Mouse (Mus musculus) hindbrain, embryonic 13.5 days (tissue): Measurements from ENCODE around the gene Fam167b. TPM values are rescaled to one million over a fixed set of nuclear protein-coding genes. Genes with fewer than 3 reads are reported as not detected.

Experiments
- ATAC-seq: fragments of 200-750 bp; cut with Nextera tagmentation; 2 replicates; pipeline ENCODE4 v1.8.0; 2017; ENCODE audit warnings: moderate TSS enrichment; ENCODE audit not compliant: low FRiP score
- H3K27ac ChIP-seq: fragments of 300-500 bp; sonication (generic); 2 replicates; pipeline ENCODE4 v1.5.1; 2015; ENCODE audit warnings: inconsistent platforms, mild to moderate bottlenecking, moderate library complexity
- H3K27me3 ChIP-seq: fragments of 300-500 bp; sonication (generic); 2 replicates; pipeline ENCODE4 v1.6.1; 2015; ENCODE audit warnings: mild to moderate bottlenecking, inconsistent platforms
- H3K36me3 ChIP-seq: fragments of 300-500 bp; sonication (generic); 2 replicates; pipeline ENCODE4 v1.6.1; 2015; ENCODE audit warnings: mild to moderate bottlenecking, inconsistent platforms
- H3K4me1 ChIP-seq: fragments of 300-500 bp; sonication (generic); replicated peaks from 2 replicates; pipeline ENCODE4 v1.6.1; 2015; ENCODE audit warnings: inconsistent platforms
- H3K4me2 ChIP-seq: fragments of 300-500 bp; sonication (generic); 2 replicates; pipeline ENCODE4 v1.6.1; 2015; ENCODE audit warnings: inconsistent platforms, mild to moderate bottlenecking, moderate library complexity
- H3K4me3 ChIP-seq: fragments of 300-500 bp; sonication (generic); 2 replicates; pipeline ENCODE4 v1.5.1; 2015; ENCODE audit warnings: mild to moderate bottlenecking, inconsistent platforms
- H3K9ac ChIP-seq: fragments of 300-500 bp; sonication (generic); 2 replicates; pipeline ENCODE4 v1.6.1; 2015; ENCODE audit warnings: mild to moderate bottlenecking, inconsistent platforms
- H3K9me3 ChIP-seq: fragments of 300-500 bp; sonication (generic); 2 replicates; pipeline ENCODE4 v1.6.1; 2016; ENCODE audit warnings: inconsistent platforms
- WGBS: fragments of 180-500 bp; shearing (Covaris S2); methylation state at CpG from one replicate; pipeline ENCODE4 v1.1.7; 2015; 5-methylcytosine and 5-hydroxymethylcytosine counted together
- polyA plus RNA-seq: library from polyadenylated mRNA; unstranded; fragments of >200 nt; fragmentation: Nextera tagmentation; extraction: Ambion mirVana; gene quantifications from 2 replicates; pipeline ENCODE4 v1.2.1, GENCODE M21; 2015

Fam167b gene
- polyA plus RNA-seq, 1 experiment from 2014 or later: 0.87 TPM

DNA sequence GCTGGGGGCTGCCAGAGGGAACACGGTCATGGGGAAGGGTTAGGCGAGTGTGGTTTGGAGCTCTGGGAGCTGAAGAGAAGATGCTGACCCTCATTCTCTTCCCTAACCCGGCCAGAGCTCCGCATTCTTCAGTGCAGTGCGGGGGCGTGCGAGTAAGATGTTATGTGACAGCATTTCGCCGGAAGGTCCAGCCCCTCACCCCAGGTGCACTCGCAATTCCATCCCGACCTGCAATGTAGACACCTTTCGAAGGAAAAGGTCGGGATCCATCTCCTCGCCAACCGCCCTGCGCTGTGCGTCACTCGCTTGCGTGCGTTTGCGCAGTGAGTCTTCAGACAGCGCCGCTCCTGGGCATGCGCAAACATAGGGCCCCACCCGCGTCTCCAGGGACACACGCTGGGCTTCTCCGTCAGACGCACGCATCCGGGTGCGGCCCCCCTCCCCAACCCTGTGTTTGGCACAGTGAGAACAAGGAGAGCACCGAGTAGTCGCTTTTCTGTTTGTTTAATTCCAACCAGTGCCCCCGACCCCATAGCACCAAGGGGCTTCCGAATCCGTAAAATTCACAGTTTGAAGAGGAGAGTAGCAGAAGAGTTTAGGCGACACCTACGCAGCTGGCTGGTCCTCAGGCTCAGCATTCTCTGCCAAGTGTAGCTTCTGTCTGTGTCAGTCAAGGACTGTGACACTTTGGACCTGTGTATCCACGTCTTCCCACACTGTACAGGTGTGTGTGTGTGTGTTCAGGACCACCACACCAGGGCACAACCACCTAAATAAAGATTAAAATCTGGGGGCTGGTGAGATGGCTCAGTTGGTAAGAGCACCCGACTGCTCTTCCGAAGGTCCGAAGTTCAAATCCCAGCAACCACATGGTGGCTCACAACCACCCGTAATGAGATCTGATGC, 40.7 kb upstream of the Fam167b start, which contains the start of gene Iqcc:
Gene Iqcc, minus strand, starts transcription at position 314 of the 906 bp plus-strand sequence.
- peaks cover 25% of the 10 kb centered on the region for H3K36me3 ChIP-seq
- H3K9ac ChIP-seq: peak within 1 kb of the TSS; percentile 96
- peak within 1 kb of the TSS; percentile 88 for H3K4me2 ChIP-seq
- WGBS: 6% methylated on average over 44 of the region's 44 CpGs
- H3K4me3 ChIP-seq: peak within 1 kb of the TSS; percentile 66
- peak within 1 kb of the TSS; percentile 95 for H3K27ac ChIP-seq
- ATAC-seq: peak; percentile 89
- H3K27me3 ChIP-seq: no peaks in the 10 kb centered on the region
- H3K9me3 ChIP-seq: no peaks in the 10 kb centered on the region
- H3K4me1 ChIP-seq: peaks cover 46% of the 10 kb centered on the region

DNA sequence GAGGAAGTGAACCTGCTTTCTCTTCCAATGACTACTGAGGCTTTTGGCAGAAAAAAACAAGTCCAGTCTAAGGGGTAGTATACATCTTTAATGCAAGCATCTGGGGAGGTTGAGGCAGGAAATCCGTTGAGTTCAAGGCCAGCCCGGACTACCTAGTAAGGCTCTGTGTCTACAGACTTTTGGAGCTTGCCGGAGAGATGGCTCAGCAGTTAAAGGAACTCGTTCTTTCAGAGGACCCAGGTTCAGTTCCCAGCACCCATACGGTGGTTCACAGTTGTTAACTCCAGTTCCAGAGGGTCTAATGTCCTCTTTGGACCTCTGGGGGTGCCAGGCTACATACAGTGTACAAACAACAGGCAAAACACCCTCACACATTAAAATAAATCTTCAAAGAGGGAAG, 39.7 kb upstream of the Fam167b start:
- H3K4me1 ChIP-seq: peaks cover 43% of the 10 kb centered on the region
- H3K9ac ChIP-seq: peak overlapping the region; percentile 96
- no peaks in the 10 kb centered on the region for H3K9me3 ChIP-seq
- no peaks in the 10 kb centered on the region for H3K27me3 ChIP-seq
- WGBS: 91% methylated on average over 5 of the region's 5 CpGs
- peak overlapping the region; percentile 88 for H3K4me2 ChIP-seq
- H3K36me3 ChIP-seq: peaks cover 28% of the 10 kb centered on the region
- H3K4me3 ChIP-seq: peak overlapping the region; percentile 66
- no peak for ATAC-seq
- H3K27ac ChIP-seq: peak overlapping the region; percentile 95

DNA sequence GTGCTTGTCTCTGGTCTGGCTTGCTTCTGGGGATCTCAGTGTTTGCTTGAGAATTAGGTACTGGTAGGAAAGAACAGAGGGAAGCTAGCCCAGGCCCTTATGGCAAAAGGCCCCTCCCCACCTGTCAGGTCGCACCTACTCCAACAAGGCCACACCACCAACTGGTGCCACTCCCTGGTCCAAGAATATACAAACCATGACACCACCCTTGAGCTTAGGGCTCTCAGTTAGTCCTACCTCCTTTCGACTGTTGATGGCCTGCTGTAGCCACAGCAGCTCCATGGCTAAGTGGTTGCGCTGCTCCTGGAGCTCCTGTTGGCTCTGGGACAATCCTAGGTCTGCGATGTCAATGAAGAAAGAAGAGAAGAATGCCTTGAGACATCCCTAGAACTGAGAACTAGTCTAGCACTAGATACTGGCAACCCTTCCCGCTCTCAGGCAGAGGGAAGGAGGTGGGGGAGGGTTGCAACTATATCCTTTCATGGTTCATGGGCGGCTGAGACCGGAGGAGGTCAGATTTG, 38.8 kb upstream of the Fam167b start:
- Histone ChIP-seq H3K9me3 (no peaks in the 10 kb centered on the region), H3K27me3 (no peaks in the 10 kb centered on the region), H3K4me1 (peaks cover 35% of the 10 kb centered on the region), H3K4me2 (no peak overlapping the region), H3K9ac (0 out of 2 replicates have a peak overlapping the region, but pooled peaks have one; percentile 13), H3K4me3 (peak overlapping the region; percentile 66; the same call in 1 of the 2 replicates), H3K36me3 (peaks cover 28% of the 10 kb centered on the region), H3K27ac (no peak overlapping the region)
- 97% methylated on average over 7 of the region's 7 CpGs for WGBS
- no peak for ATAC-seq

DNA sequence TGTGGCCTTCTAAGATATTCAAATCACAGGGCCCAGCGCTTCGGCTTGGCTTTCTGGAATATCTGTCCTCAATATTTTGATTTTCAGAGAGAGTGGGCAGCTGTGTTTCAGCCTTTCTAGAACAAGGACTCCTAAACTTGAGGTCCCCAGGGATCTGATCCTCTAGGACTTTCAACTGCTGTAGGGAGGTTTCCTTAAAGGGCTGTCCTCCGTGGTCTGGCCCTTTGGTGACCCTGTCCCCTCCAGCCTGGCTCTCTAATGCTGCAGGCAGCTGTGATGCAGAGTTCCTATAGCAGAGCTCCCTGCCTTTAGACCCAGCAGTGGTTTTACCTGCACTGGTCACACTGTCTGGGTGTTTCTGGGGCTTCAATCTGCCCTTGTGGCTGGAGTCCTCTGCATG, 38.3 kb upstream of the Fam167b start:
- ATAC-seq: no peak
- 94% methylated on average over 3 of the region's 3 CpGs for WGBS
- H3K27ac ChIP-seq: no peak overlapping the region

DNA sequence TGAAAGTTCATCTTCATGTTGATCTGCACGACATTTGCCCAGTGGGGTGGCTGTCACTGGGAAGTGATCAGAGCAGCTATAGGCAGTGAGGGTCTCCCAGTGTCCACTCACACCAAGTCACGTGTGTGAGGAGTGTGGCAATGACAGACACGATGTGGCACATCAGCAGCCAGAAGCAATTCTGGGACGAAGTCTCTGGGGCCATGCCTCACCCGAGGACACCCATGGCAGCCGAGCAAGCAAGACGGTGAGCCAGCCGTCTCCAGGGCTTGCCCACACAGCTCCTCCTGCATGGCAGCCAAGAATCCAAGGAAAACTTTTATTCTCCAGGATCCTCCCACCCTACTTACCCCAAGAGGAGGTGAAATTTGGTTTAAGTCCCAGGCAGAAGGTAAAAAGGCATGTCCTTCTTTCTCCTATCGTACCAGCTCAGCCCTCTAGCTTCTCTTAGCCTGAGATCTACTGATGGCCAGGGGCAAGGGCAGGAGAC, 37.5 kb upstream of the Fam167b start:
- no peak overlapping the region for H3K4me3 ChIP-seq
- WGBS: 89% methylated on average over 9 of the region's 9 CpGs
- peaks cover 25% of the 10 kb centered on the region for H3K36me3 ChIP-seq
- peaks cover 21% of the 10 kb centered on the region for H3K4me1 ChIP-seq
- ATAC-seq: no peak
- no peak overlapping the region for H3K4me2 ChIP-seq
- H3K9me3 ChIP-seq: no peaks in the 10 kb centered on the region
- H3K9ac ChIP-seq: no peak overlapping the region
- H3K27ac ChIP-seq: no peak overlapping the region
- no peaks in the 10 kb centered on the region for H3K27me3 ChIP-seq

More for the DNA sequence above, 38.3 kb upstream of the Fam167b start:
- no peak overlapping the region for H3K4me3 ChIP-seq
- peaks cover 29% of the 10 kb centered on the region for H3K4me1 ChIP-seq
- no peaks in the 10 kb centered on the region for H3K27me3 ChIP-seq
- no peak overlapping the region for H3K4me2 ChIP-seq
- H3K36me3 ChIP-seq: peaks cover 28% of the 10 kb centered on the region
- H3K9ac ChIP-seq: no peak overlapping the region
- no peaks in the 10 kb centered on the region for H3K9me3 ChIP-seq

DNA sequence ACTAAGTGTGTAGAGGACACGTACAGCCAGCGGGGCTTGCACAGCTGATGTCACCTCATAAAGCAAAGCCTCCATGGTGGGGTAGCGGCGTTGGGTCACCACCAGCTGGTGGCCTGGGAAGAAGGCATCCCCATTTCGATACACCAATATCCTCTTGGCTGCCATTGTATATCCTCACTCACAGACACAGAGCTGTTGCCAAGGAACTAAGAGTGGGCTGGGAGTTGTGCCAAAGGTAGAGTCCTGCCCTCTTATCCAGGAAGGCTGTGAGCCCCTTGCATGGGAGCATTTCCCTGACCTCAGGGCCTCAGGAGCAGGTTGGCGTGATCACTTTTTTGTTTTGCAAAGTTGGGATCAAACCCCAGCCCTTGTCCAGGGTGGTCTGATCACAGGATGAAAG, 35.7 kb upstream of the Fam167b start, which contains the start of gene Dcdc2b:
Gene Dcdc2b, minus strand, starts transcription at position 165 of the 400 bp plus-strand sequence.
- H3K27ac ChIP-seq: no peak within 1 kb of the TSS
- 83% methylated on average over 6 of the region's 6 CpGs for WGBS

DNA sequence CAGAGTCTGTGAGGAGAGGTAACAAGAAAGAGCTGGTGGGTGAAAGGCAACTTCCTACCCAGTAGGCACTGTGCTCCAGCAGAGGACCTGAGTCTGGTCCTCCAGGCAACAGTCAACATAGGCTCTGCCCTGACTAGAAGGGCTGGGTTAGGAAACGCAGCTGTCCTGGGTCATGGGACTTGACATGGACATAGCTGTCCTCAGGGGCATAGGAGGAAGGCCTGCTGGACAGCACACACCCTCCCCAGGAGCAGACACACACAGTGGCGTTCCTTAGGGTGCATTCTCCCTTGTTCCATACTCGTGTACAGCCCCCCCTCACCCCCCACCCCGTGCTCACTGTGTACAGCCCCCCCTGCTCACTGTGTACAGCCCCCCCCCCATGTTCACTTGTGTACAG, 32.1 kb upstream of the Fam167b start:
- 65% methylated on average over 4 of the region's 4 CpGs for WGBS

More for the DNA sequence above, 35.7 kb upstream of the Fam167b start, which contains the start of gene Dcdc2b:
- Histone ChIP-seq H3K27me3 (no peaks in the 10 kb centered on the region), H3K4me2 (no peak within 1 kb of the TSS), H3K9me3 (no peaks in the 10 kb centered on the region), H3K4me1 (peaks cover 14% of the 10 kb centered on the region), H3K4me3 (no peak within 1 kb of the TSS), H3K9ac (no peak within 1 kb of the TSS), H3K36me3 (peaks cover 32% of the 10 kb centered on the region)
- no peak for ATAC-seq

DNA sequence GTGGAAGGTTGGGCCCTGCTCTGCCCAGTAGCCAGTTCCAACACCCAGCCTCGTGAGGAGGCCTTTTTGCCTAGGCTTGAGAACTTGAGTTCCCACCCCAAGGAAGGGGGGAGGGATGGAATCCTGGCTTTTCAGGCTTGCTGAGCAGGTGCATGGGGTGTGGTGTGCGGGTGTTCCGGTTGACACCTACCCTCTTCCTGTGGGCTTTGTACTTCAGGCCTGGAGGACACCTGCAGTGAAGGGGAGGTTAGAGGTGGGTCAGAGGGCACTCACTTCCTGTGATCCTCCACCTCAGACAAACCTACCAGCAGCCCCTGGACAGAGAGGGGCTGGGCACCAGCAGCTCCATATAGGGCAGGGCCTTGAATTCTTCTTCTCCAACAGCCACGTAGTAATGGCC, 31.7 kb upstream of the Fam167b start:
- H3K4me1 ChIP-seq: no peaks in the 10 kb centered on the region; the same call in 1 of the 2 replicates
- H3K27ac ChIP-seq: no peak overlapping the region
- ATAC-seq: no peak
- peaks cover 44% of the 10 kb centered on the region for H3K36me3 ChIP-seq
- H3K9me3 ChIP-seq: no peaks in the 10 kb centered on the region
- no peak overlapping the region for H3K4me2 ChIP-seq
- peak overlapping the region; percentile 46; the same call in 1 of the 2 replicates for H3K9ac ChIP-seq
- no peaks in the 10 kb centered on the region for H3K27me3 ChIP-seq
- H3K4me3 ChIP-seq: no peak overlapping the region
- 86% methylated on average over 4 of the region's 4 CpGs for WGBS

More for the DNA sequence above, 32.1 kb upstream of the Fam167b start:
- no peaks in the 10 kb centered on the region; the same call in 1 of the 2 replicates for H3K4me1 ChIP-seq
- H3K27ac ChIP-seq: no peak overlapping the region
- H3K27me3 ChIP-seq: no peaks in the 10 kb centered on the region
- no peaks in the 10 kb centered on the region for H3K9me3 ChIP-seq
- H3K36me3 ChIP-seq: peaks cover 41% of the 10 kb centered on the region
- no peak for ATAC-seq
- H3K4me3 ChIP-seq: no peak overlapping the region
- H3K4me2 ChIP-seq: no peak overlapping the region
- 0 out of 2 replicates have a peak overlapping the region, but pooled peaks have one; percentile 46 for H3K9ac ChIP-seq

DNA sequence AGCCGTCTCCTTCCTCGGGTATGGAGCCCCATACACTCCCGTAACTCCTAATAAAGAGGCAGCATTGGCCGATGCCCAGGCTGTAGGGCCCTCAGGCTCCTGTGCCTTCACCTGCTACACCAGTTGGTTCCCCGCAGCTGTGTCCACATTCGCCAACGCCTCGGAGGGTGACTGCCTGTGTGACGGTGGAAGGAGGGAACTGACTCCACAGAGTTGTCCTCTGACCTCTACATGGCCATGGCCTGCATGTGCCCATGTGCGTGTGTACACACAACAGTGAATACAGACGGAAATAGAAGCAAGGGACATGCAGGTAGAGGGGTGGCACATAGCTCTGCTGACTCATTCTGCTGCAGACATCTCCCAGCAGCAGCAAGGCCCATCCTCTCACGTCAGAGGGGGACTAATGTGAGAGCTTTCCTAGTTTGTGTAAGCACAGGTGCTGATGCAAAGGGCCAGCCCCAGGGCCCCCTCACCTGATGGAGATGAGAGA, 30.8 kb upstream of the Fam167b start:
- peaks cover 53% of the 10 kb centered on the region for H3K36me3 ChIP-seq
- H3K27me3 ChIP-seq: no peaks in the 10 kb centered on the region
- H3K4me2 ChIP-seq: no peak overlapping the region
- no peaks in the 10 kb centered on the region for H3K9me3 ChIP-seq
- WGBS: 86% methylated on average over 12 of the region's 12 CpGs
- H3K4me3 ChIP-seq: no peak overlapping the region
- H3K27ac ChIP-seq: no peak overlapping the region
- ATAC-seq: no peak
- no peak overlapping the region for H3K9ac ChIP-seq
- no peaks in the 10 kb centered on the region; the same call in 1 of the 2 replicates for H3K4me1 ChIP-seq

DNA sequence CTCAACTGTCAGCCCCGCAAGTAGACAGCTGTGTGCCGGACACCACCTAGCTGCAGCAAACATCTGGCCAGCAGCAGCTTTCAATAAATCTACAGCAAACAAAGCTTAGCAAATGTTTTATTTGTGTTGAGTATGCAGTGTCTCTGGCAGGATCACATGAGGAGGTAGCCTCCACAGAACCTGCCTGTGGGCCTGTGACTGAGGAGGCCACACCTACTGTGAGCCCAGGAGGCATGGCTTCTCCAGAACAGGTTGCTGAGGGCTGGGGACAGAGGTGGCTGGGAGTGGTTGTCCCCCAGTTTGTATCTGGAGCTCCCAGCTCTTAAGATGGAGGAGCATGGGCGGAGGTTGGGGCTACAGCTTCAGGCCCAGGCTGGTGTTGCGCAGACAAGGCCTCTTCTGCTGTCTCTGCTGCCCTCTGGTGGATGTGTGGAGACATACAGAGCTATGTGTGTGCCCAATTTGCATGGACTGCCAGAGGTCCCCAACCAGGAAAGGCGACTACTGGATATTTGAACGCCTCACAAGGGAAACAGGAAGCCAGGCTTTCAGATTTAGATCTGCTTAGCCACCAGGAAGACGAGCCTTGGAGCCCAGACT, 30.2 kb upstream of the Fam167b start:
- H3K4me1 ChIP-seq: no peaks in the 10 kb centered on the region; the same call in 1 of the 2 replicates
- H3K9ac ChIP-seq: peak overlapping the region; percentile 46; the same call in 1 of the 2 replicates
- H3K4me3 ChIP-seq: no peak overlapping the region
- H3K9me3 ChIP-seq: no peaks in the 10 kb centered on the region
- H3K36me3 ChIP-seq: peaks cover 54% of the 10 kb centered on the region
- H3K4me2 ChIP-seq: no peak overlapping the region
- H3K27ac ChIP-seq: peak overlapping the region; percentile 60
- 42% methylated on average over 7 of the region's 7 CpGs for WGBS
- no peaks in the 10 kb centered on the region for H3K27me3 ChIP-seq
- ATAC-seq: peak; percentile 83

DNA sequence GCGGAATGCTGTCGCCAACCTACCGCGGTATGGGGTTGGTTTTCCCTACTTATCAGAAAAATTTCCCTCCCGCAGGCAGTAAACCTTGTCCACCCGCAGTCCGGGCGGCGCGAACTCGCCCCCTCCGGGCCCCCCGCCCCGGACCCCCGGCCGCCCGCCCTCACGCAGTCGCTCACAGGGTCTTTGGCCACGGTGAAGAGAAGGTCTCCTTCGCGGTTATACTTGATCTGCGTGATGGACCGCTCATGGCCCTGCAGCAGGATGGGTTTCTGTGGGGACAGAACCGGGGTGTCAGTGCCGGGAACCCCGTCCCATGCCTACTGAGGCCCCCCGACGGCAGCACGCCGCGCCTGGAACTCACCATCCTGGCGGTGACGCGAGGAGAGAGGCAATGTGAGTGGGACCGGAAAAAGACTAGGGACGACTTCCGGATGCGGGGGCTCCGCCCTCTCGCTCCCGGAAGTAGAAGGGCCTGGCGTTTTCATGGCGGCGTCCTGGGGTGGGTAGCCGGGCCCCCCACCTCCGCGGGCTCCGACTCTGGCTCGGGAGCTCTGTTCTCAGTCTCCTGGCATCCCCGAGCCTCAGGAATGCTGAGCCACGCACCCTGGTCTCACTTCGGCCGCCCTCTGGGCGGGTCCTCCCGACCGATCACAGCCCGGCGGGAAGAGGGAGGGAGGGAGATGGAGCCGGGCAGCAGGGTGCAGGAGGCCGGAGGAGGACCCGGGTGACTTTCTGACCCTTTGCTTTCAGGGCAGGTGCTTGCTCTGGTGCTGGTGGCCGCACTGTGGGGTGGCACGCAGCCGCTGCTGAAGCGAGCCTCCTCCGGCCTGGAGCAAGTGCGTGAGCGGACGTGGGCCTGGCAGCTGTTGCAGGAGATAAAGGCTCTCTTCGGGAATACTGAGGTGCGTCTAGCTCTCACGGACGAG, 22.1 kb upstream of the Fam167b start, which contains the start of the genes Eif3i and Tmem234:
Gene Eif3i, minus strand, starts transcription at position 416 of the 926 bp plus-strand sequence.
Gene Tmem234, plus strand, starts transcription at position 436 of the 926 bp plus-strand sequence.
- Histone ChIP-seq H3K9me3 (no peaks in the 10 kb centered on the region), H3K4me2 (peak within 1 kb of the TSS; percentile 88), H3K9ac (peak within 1 kb of the TSS; percentile 95), H3K4me1 (peaks cover 37% of the 10 kb centered on the region), H3K27me3 (no peaks in the 10 kb centered on the region), H3K27ac (peak within 1 kb of the TSS; percentile 86), H3K4me3 (peak within 1 kb of the TSS; percentile 99), H3K36me3 (peaks cover 61% of the 10 kb centered on the region)
- under 1% methylated on average over 74 of the region's 74 CpGs for WGBS
- peak; percentile 90 for ATAC-seq
